In genomic region chr3:108787754-108788454, GRCm38 (mm10) we compare ENCODE assay signal across 17 mouse cellular contexts. TPM values are rescaled to one million over a fixed set of nuclear protein-coding genes. Genes with fewer than 3 reads are reported as not detected.
A peak's percentile ranks its signal among the peaks of the same experiment; 100 is the strongest.
DNase-seq lines count a peak whose midpoint lies in the region; ATAC-seq lines count a peak whose summit lies in the region.
"Had no signal": no experiment of that assay in that cellular context is flagged by ENCODE, and none has a peak within 500 bp of the region (broad histone marks: within the 10 kb centered on the region; RNA-seq: fewer than 3 reads in every experiment).

No protein-coding gene starts in this region.

- intact Hi-C loops in gastrocnemius, postnatal 36 days (cut with DNase I) = no loop called here

- peaks cover 9% of the 10 kb centered on the region for H3K36me3 ChIP-seq in hindbrain, embryonic 10.5 days
- no peaks in the 10 kb centered on the region for H3K36me3 ChIP-seq in hindbrain, embryonic 11.5 days (ENCODE audit: control insufficient read depth, insufficient read depth, low read length)
- H3K36me3 ChIP-seq in midbrain, embryonic 11.5 days (ENCODE audit: control insufficient read depth, insufficient read depth, low read length) = no peaks in the 10 kb centered on the region
- no peaks in the 10 kb centered on the region for H3K36me3 ChIP-seq in midbrain, embryonic 16.5 days (ENCODE audit: control insufficient read depth, insufficient read depth, low read length)
- H3K36me3 ChIP-seq in limb, embryonic 11.5 days (ENCODE audit: control insufficient read depth, insufficient read depth, low read length) = peaks cover 2% of the 10 kb centered on the region; the same call in 1 of the 2 replicates

- 0 out of 2 replicates have a peak, but pooled peaks cover 5% of the 10 kb centered on the region for H3K4me1 ChIP-seq in hindbrain, embryonic 10.5 days (replicated peaks)
- no peaks in the 10 kb centered on the region for H3K4me1 ChIP-seq in hindbrain, embryonic 11.5 days (replicated peaks; ENCODE audit: control insufficient read depth, insufficient read depth, low read length)
- no peaks in the 10 kb centered on the region for H3K4me1 ChIP-seq in midbrain, embryonic 11.5 days (ENCODE audit: control insufficient read depth, insufficient read depth, low read length)
- H3K4me1 ChIP-seq in midbrain, embryonic 16.5 days (ENCODE audit: control insufficient read depth, insufficient read depth, low read length) = no peaks in the 10 kb centered on the region
- H3K4me1 ChIP-seq in limb, embryonic 11.5 days (ENCODE audit: control insufficient read depth, insufficient read depth, low read length) = peaks cover 34% of the 10 kb centered on the region
- H3K4me1 ChIP-seq: midbrain, embryonic 10.5 days had no signal

- WGBS in hindbrain, embryonic 10.5 days = 72% methylated on average over 12 of the region's 12 CpGs
- WGBS in hindbrain, embryonic 11.5 days = 79% methylated on average over 12 of the region's 12 CpGs
- WGBS in midbrain, embryonic 11.5 days = 78% methylated on average over 12 of the region's 12 CpGs
- 79% methylated on average over 12 of the region's 12 CpGs for WGBS in midbrain, embryonic 16.5 days
- WGBS in limb, embryonic 11.5 days = 18% methylated on average over 12 of the region's 12 CpGs

- peaks cover 9% of the 10 kb centered on the region; the same call in 1 of the 2 replicates for H3K9me3 ChIP-seq in hindbrain, embryonic 10.5 days
- no peaks in the 10 kb centered on the region for H3K9me3 ChIP-seq in hindbrain, embryonic 11.5 days (ENCODE audit: control insufficient read depth, low read length)
- H3K9me3 ChIP-seq in midbrain, embryonic 11.5 days (ENCODE audit: control insufficient read depth, low read length) = no peaks in the 10 kb centered on the region; the same call in 1 of the 2 replicates
- H3K9me3 ChIP-seq in midbrain, embryonic 16.5 days (replicated peaks; ENCODE audit: control insufficient read depth, low read length, poor library complexity, severe bottlenecking) = 0 out of 2 replicates have a peak, but pooled peaks cover 3% of the 10 kb centered on the region
- H3K9me3 ChIP-seq in limb, embryonic 11.5 days (ENCODE audit: control insufficient read depth, low read length) = no peaks in the 10 kb centered on the region; the same call in 1 of the 2 replicates

- H3K4me2 ChIP-seq in hindbrain, embryonic 11.5 days (replicated peaks; ENCODE audit: low read depth, low read length) = no peak overlapping the region
- no peak overlapping the region for H3K4me2 ChIP-seq in midbrain, embryonic 11.5 days
- H3K4me2 ChIP-seq in midbrain, embryonic 16.5 days (ENCODE audit: low read length) = no peak overlapping the region
- no peak overlapping the region for H3K4me2 ChIP-seq in limb, embryonic 11.5 days (ENCODE audit: low read depth, severe bottlenecking)

- no peak for ATAC-seq in hindbrain, embryonic 11.5 days (ENCODE audit: low FRiP score)
- ATAC-seq in midbrain, embryonic 11.5 days (ENCODE audit: low FRiP score) = no peak
- no peak for ATAC-seq in midbrain, embryonic 16.5 days
- ATAC-seq in limb, embryonic 11.5 days (ENCODE audit: insufficient number of reproducible peaks, low FRiP score, low TSS enrichment, low read depth) = no peak
- ATAC-seq in erythroid progenitor cell, adult 5-6 weeks (replicated peaks; ENCODE audit: low FRiP score, poor library complexity, severe bottlenecking) = no peak

- no peak overlapping the region for H3K4me3 ChIP-seq in hindbrain, embryonic 10.5 days
- H3K4me3 ChIP-seq in hindbrain, embryonic 11.5 days (ENCODE audit: low read depth, low read length) = no peak overlapping the region
- no peak overlapping the region for H3K4me3 ChIP-seq in midbrain, embryonic 11.5 days (ENCODE audit: low read depth, low read length)
- H3K4me3 ChIP-seq in midbrain, embryonic 16.5 days (ENCODE audit: low read depth, low read length) = no peak overlapping the region
- no peak overlapping the region for H3K4me3 ChIP-seq in limb, embryonic 11.5 days (ENCODE audit: low read depth, low read length)
- H3K4me3 ChIP-seq: midbrain, embryonic 10.5 days had no signal

- H3K27me3 ChIP-seq in hindbrain, embryonic 10.5 days (ENCODE audit: insufficient read depth, poor library complexity, severe bottlenecking) = no peaks in the 10 kb centered on the region
- H3K27me3 ChIP-seq in hindbrain, embryonic 11.5 days (ENCODE audit: control insufficient read depth, insufficient read depth, low read length) = no peaks in the 10 kb centered on the region
- H3K27me3 ChIP-seq in midbrain, embryonic 11.5 days (ENCODE audit: control insufficient read depth, insufficient read depth, low read length) = no peaks in the 10 kb centered on the region
- H3K27me3 ChIP-seq in midbrain, embryonic 16.5 days (ENCODE audit: control insufficient read depth, insufficient read depth, low read depth, low read length) = no peaks in the 10 kb centered on the region
- H3K27me3 ChIP-seq in limb, embryonic 11.5 days (ENCODE audit: control insufficient read depth, insufficient read depth, low read length) = no peaks in the 10 kb centered on the region

- peak overlapping the region; percentile 35; the same call in 1 of the 2 replicates for H3K27ac ChIP-seq in hindbrain, embryonic 10.5 days
- no peak overlapping the region for H3K27ac ChIP-seq in hindbrain, embryonic 11.5 days (ENCODE audit: low read depth, low read length)
- no peak overlapping the region for H3K27ac ChIP-seq in midbrain, embryonic 11.5 days (ENCODE audit: low read depth, low read length)
- H3K27ac ChIP-seq in midbrain, embryonic 16.5 days (ENCODE audit: low read length) = no peak overlapping the region
- no peak overlapping the region; the same call in 1 of the 2 replicates for H3K27ac ChIP-seq in limb, embryonic 11.5 days (replicated peaks; ENCODE audit: low read depth, low read length)
- H3K27ac ChIP-seq: midbrain, embryonic 10.5 days had no signal

- DNase-seq in hindbrain, embryonic 10.5 days (ENCODE audit: low spot score) = no peak
- DNase-seq in hindbrain, embryonic 11.5 days (ENCODE audit: low spot score) = no peak
- DNase-seq in midbrain, embryonic 11.5 days (ENCODE audit: low spot score, missing footprints) = peak; percentile 73
- peak; percentile 63 for DNase-seq in limb, embryonic 11.5 days (ENCODE audit: low spot score)
- DNase-seq in testis, postnatal 10 days (ENCODE audit: low spot score) = no peak
- no peak for DNase-seq in gastrocnemius, postnatal 36 days
- DNase-seq: cerebellum, adult 11-12 months; embryo, embryonic 11 days; heart, adult 18-20 months; thymus, adult 18-20 months had no signal

- no peak overlapping the region for H3K9ac ChIP-seq in hindbrain, embryonic 11.5 days (ENCODE audit: low read depth, low read length)
- H3K9ac ChIP-seq in midbrain, embryonic 11.5 days (ENCODE audit: low read length) = no peak overlapping the region
- no peak overlapping the region for H3K9ac ChIP-seq in midbrain, embryonic 16.5 days (ENCODE audit: low read depth, low read length)
- no peak overlapping the region for H3K9ac ChIP-seq in limb, embryonic 11.5 days (ENCODE audit: low read length)

RNA-seq across cellular contexts. Expression of gene Aknad1, which starts 48.4 kb away (rescaled TPM):
- 0.04 TPM in 1 of 2 replicates, not detected in the other for polyA plus RNA-seq in hindbrain, embryonic 10.5 days (2016; fragmentation: Nextera tagmentation; extraction: Ambion mirVana)
- 0.11 TPM in 1 of 2 replicates, not detected in the other for polyA plus RNA-seq in hindbrain, embryonic 11.5 days (2014; fragmentation: Nextera tagmentation; extraction: Ambion mirVana)
- not detected in 2 replicates for polyA plus RNA-seq in midbrain, embryonic 11.5 days (2014; fragmentation: Nextera tagmentation; extraction: Ambion mirVana)
- polyA plus RNA-seq in midbrain, embryonic 16.5 days (2015; fragmentation: Nextera tagmentation; extraction: Ambion mirVana) = not detected in 2 replicates
- 0.09 and 0.40 TPM in 2 replicates for polyA plus RNA-seq in limb, embryonic 11.5 days (2014; fragmentation: Nextera tagmentation; extraction: Ambion mirVana)
- total RNA-seq in gastrocnemius, postnatal 36 days (2021) = under 1 TPM; 0.10 to 0.25 TPM
- total RNA-seq in erythroid progenitor cell, adult 5-6 weeks (2015; ENCODE audit: low replicate concordance) = 0.42 and 1.1 TPM in 2 replicates
- total RNA-seq in erythroid progenitor cell, adult 5-6 weeks (2017; ENCODE audit: low replicate concordance) = 4.7 TPM in 1 of 2 replicates, not detected in the other
- total RNA-seq: ES-E14; heart, adult 18-20 months; layer of hippocampus, postnatal 10 days; left cerebral cortex, postnatal 36 days had no signal
- polyA plus RNA-seq: kidney, embryonic 14.5 days; midbrain, embryonic 10.5 days had no signal

RNA-seq across cellular contexts. Expression of gene Stxbp3, which starts 52.4 kb away (rescaled TPM):
- 18.9 and 26.1 TPM in 2 replicates for polyA plus RNA-seq in hindbrain, embryonic 10.5 days (2016; fragmentation: Nextera tagmentation; extraction: Ambion mirVana)
- polyA plus RNA-seq in hindbrain, embryonic 11.5 days (2014; fragmentation: Nextera tagmentation; extraction: Ambion mirVana) = 23.2 and 28.1 TPM in 2 replicates
- 23.7 and 25.7 TPM in 2 replicates for polyA plus RNA-seq in midbrain, embryonic 11.5 days (2014; fragmentation: Nextera tagmentation; extraction: Ambion mirVana)
- 16.2 and 16.9 TPM in 2 replicates for polyA plus RNA-seq in midbrain, embryonic 16.5 days (2015; fragmentation: Nextera tagmentation; extraction: Ambion mirVana)
- polyA plus RNA-seq in limb, embryonic 11.5 days (2014; fragmentation: Nextera tagmentation; extraction: Ambion mirVana) = 26.0 and 27.0 TPM in 2 replicates
- 10 to 100 TPM; 25.3 to 26.7 TPM for total RNA-seq in gastrocnemius, postnatal 36 days (2021)
- 32.8 and 49.9 TPM in 2 replicates for total RNA-seq in erythroid progenitor cell, adult 5-6 weeks (2015; ENCODE audit: low replicate concordance)
- 33.5 and 51.2 TPM in 2 replicates for total RNA-seq in erythroid progenitor cell, adult 5-6 weeks (2017; ENCODE audit: low replicate concordance)

Comparison
In these comparisons a context has a peak if more than half of its experiments do, and no peak if none do; other contexts are left out.
1. DNase-seq: peak in midbrain, embryonic 11.5 days (single experiment) and limb, embryonic 11.5 days (single experiment); none in hindbrain, embryonic 10.5 days (single experiment), hindbrain, embryonic 11.5 days (single experiment), testis, postnatal 10 days (single experiment) and gastrocnemius, postnatal 36 days (0 of 2).